Mouse (Mus musculus) hindbrain, embryonic 15.5 days (tissue): Measurements from ENCODE around the gene Ptk6. TPM values are rescaled to one million over a fixed set of nuclear protein-coding genes. Genes with fewer than 3 reads are reported as not detected.
A peak's percentile ranks its signal among the peaks of the same experiment; 100 is the strongest.

Experiments
- ATAC-seq: fragments of 200-750 bp; cut with Nextera tagmentation; 2 replicates; pipeline ENCODE4 v1.8.0; 2017; ENCODE audit warnings: low read depth, moderate number of reproducible peaks, moderate TSS enrichment; ENCODE audit not compliant: low FRiP score
- H3K27ac ChIP-seq: fragments of 300-500 bp; sonication (generic); replicated peaks from 2 replicates; pipeline ENCODE4 v1.5.1; 2015; ENCODE audit warnings: mild to moderate bottlenecking, inconsistent platforms
- H3K27me3 ChIP-seq: fragments of 300-500 bp; sonication (generic); 2 replicates; pipeline ENCODE4 v1.6.1; 2015; ENCODE audit warnings: control low read depth, inconsistent platforms
- H3K36me3 ChIP-seq: fragments of 300-500 bp; sonication (generic); 2 replicates; pipeline ENCODE4 v1.6.1; 2015; ENCODE audit warnings: control low read depth, inconsistent platforms
- H3K4me1 ChIP-seq: fragments of 300-500 bp; sonication (generic); replicated peaks from 2 replicates; pipeline ENCODE4 v1.6.1; 2015; ENCODE audit warnings: control low read depth, inconsistent platforms
- H3K4me2 ChIP-seq: fragments of 300-500 bp; sonication (generic); 2 replicates; pipeline ENCODE4 v1.6.1; 2015; ENCODE audit warnings: moderate library complexity, mild to moderate bottlenecking, inconsistent platforms
- H3K4me3 ChIP-seq: fragments of 300-500 bp; sonication (generic); 2 replicates; pipeline ENCODE4 v1.5.1; 2015; ENCODE audit warnings: mild to moderate bottlenecking, inconsistent platforms
- H3K9ac ChIP-seq: fragments of 300-500 bp; sonication (generic); 2 replicates; pipeline ENCODE4 v1.6.1; 2015; ENCODE audit warnings: inconsistent platforms
- H3K9me3 ChIP-seq: fragments of 300-500 bp; sonication (generic); 2 replicates; pipeline ENCODE4 v1.6.1; 2016; ENCODE audit warnings: control low read depth, inconsistent platforms
- WGBS: fragments of 180-500 bp; shearing (Covaris S2); methylation state at CpG from one replicate; pipeline ENCODE4 v1.1.7; 2015; 5-methylcytosine and 5-hydroxymethylcytosine counted together
- polyA plus RNA-seq: library from polyadenylated mRNA; unstranded; fragments of >200 nt; fragmentation: Nextera tagmentation; extraction: Ambion mirVana; gene quantifications from 2 replicates; pipeline ENCODE4 v1.2.1, GENCODE M21; 2015

Gene Ptk6
- not detected in 2 replicates for polyA plus RNA-seq

DNA sequence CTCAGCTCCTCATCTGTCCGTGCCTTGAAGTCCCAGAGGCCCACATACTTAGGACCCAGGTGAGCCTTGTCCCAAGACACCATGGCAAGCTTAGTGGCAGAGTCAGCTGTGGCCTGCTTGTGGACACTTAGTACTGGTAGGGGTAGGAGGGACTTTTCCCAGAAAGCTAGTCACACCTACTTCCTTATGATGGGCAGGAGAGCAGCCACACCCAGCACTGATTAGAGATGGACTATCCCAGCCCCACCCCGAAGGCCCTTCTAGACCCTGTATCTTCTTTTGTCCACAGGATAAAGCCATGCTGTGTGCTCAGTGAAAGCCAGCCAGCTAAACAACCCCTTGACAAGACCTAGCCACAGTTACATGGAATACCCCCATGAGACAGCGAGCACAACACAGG is at the start of gene Ptk6:
Gene Ptk6 (minus strand): TSS at position 368 of the 400 bp plus-strand sequence.
- Histone ChIP-seq H3K9me3 (no peaks in the 10 kb centered on the region), H3K4me3 (no peak within 1 kb of the TSS), H3K4me1 (no peaks in the 10 kb centered on the region), H3K36me3 (no peaks in the 10 kb centered on the region), H3K9ac (no peak within 1 kb of the TSS), H3K27ac (no peak within 1 kb of the TSS), H3K4me2 (no peak within 1 kb of the TSS), H3K27me3 (no peaks in the 10 kb centered on the region)
- 85% methylated on average over 3 of the region's 3 CpGs for WGBS
- no peak for ATAC-seq

DNA sequence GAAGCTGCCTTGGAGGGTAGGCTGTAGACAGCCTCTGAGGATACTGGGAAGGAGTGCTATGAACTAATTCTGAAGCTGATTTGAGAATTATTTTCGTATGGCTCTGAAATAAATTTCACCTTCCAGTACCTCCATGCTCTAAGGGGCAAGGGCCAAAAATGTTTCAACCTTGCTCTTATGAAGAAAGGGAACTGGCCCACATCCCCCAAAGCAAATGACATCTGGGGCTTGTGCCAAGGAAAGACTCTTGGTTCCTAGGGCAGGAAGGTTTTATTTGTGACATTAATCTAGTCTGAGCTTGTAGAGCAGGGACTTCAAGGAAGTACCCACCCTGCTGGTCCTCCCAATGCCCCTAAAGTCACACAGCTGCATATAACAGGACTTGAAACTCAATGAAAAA is 49.3 kb upstream of the Ptk6 start:
- no peak overlapping the region for H3K27ac ChIP-seq
- no peaks in the 10 kb centered on the region for H3K4me1 ChIP-seq
- H3K36me3 ChIP-seq = peaks cover 46% of the 10 kb centered on the region
- no peaks in the 10 kb centered on the region for H3K9me3 ChIP-seq
- H3K4me3 ChIP-seq = no peak overlapping the region
- ATAC-seq = no peak
- H3K9ac ChIP-seq = no peak overlapping the region
- H3K4me2 ChIP-seq = no peak overlapping the region
- WGBS = 91% methylated on average over 1 of the region's 1 CpGs
- no peaks in the 10 kb centered on the region for H3K27me3 ChIP-seq

GRCm38 (mm10) chr2:181249217-181249616 is 46.6 kb upstream of the Ptk6 start:
- ATAC-seq = no peak
- 88% methylated on average over 10 of the region's 10 CpGs for WGBS
- H3K4me1 ChIP-seq = no peaks in the 10 kb centered on the region
- no peak overlapping the region for H3K4me2 ChIP-seq
- H3K27ac ChIP-seq = no peak overlapping the region
- H3K9me3 ChIP-seq = no peaks in the 10 kb centered on the region
- no peaks in the 10 kb centered on the region for H3K27me3 ChIP-seq
- H3K36me3 ChIP-seq = peaks cover 25% of the 10 kb centered on the region
- H3K9ac ChIP-seq = no peak overlapping the region
- no peak overlapping the region for H3K4me3 ChIP-seq

GRCm38 (mm10) chr2:181245031-181245430 is 42.4 kb upstream of the Ptk6 start:
- Histone ChIP-seq H3K27ac (no peak overlapping the region), H3K4me3 (no peak overlapping the region), H3K9ac (no peak overlapping the region), H3K9me3 (no peaks in the 10 kb centered on the region), H3K4me2 (no peak overlapping the region), H3K27me3 (no peaks in the 10 kb centered on the region), H3K4me1 (no peaks in the 10 kb centered on the region), H3K36me3 (no peaks in the 10 kb centered on the region)
- no peak for ATAC-seq
- WGBS = 12% methylated on average over 2 of the region's 2 CpGs

DNA sequence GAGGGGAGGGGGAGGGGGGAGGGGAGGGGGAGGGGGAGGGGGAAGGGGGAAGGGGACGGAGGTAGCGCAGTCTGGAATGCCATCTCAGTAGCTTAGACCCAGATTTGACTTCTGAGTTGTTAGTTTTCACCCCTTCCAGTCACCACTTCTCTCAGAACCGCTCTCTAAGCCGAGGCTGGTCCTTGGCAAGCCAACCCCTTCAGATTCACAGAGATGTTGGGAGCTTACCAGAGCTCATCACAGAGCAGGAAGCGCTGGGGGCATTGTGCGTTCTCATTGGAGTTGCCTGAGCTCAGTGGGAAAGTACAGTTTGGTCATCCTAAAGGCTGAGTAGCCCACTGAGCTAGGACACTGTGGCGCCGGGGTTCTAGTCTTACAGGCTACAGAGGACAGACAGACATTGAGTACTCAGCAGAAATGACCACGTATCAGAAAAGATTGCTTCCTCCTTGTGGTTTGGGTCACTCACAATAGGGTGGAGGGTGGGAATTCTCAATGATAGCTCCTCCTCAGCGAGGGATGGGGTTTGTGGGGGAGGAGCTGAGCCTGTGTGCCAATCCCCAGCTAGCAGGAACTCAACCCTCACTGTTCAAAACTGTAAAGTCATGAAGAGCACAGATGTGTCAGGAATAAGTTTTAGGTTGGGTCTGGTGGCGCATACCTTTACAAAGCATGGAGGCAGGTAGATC is 41.3 kb upstream of the Ptk6 start:
- WGBS = 34% methylated on average over 9 of the region's 11 CpGs
- H3K9ac ChIP-seq = no peak overlapping the region
- no peaks in the 10 kb centered on the region for H3K27me3 ChIP-seq
- no peak for ATAC-seq
- no peaks in the 10 kb centered on the region for H3K9me3 ChIP-seq
- no peak overlapping the region for H3K4me2 ChIP-seq
- no peak overlapping the region for H3K27ac ChIP-seq
- H3K4me1 ChIP-seq = no peaks in the 10 kb centered on the region
- no peaks in the 10 kb centered on the region for H3K36me3 ChIP-seq
- H3K4me3 ChIP-seq = no peak overlapping the region

GRCm38 (mm10) chr2:181242314-181242665 is 39.7 kb upstream of the Ptk6 start:
- Histone ChIP-seq H3K4me1 (no peaks in the 10 kb centered on the region), H3K27me3 (no peaks in the 10 kb centered on the region), H3K36me3 (no peaks in the 10 kb centered on the region), H3K9ac (no peak overlapping the region), H3K4me2 (peak overlapping the region; percentile 46; the same call in 1 of the 2 replicates), H3K27ac (no peak overlapping the region), H3K4me3 (no peak overlapping the region), H3K9me3 (no peaks in the 10 kb centered on the region)
- no peak for ATAC-seq
- WGBS = 64% methylated on average over 3 of the region's 3 CpGs

- 21% methylated on average over 15 of the region's 16 CpGs for WGBS
- Histone ChIP-seq H3K9ac (no peak within 1 kb of the TSS), H3K4me3 (peak within 1 kb of the TSS; percentile 21)
These were observed 39.2 kb upstream of the Ptk6 start, which contains the start of gene Helz2 for GRCm38 (mm10) chr2:181241602-181242313. Helz2 (minus strand) TSS chr2:181242027.

GRCm38 (mm10) chr2:181240806-181241440 is 38.3 kb upstream of the Ptk6 start:
- Histone ChIP-seq H3K4me1 (no peaks in the 10 kb centered on the region), H3K9ac (no peak overlapping the region), H3K4me3 (no peak overlapping the region), H3K4me2 (no peak overlapping the region), H3K27ac (no peak overlapping the region), H3K9me3 (no peaks in the 10 kb centered on the region), H3K36me3 (no peaks in the 10 kb centered on the region), H3K27me3 (no peaks in the 10 kb centered on the region)
- ATAC-seq = no peak
- 92% methylated on average over 13 of the region's 13 CpGs for WGBS

More at GRCm38 (mm10) chr2:181241602-181242313, 39.2 kb upstream of the Ptk6 start, which contains the start of gene Helz2:
- H3K36me3 ChIP-seq = no peaks in the 10 kb centered on the region
- peak within 1 kb of the TSS; percentile 46 for H3K4me2 ChIP-seq
- H3K27ac ChIP-seq = no peak within 1 kb of the TSS
- H3K9me3 ChIP-seq = no peaks in the 10 kb centered on the region
- H3K4me1 ChIP-seq = no peaks in the 10 kb centered on the region
- no peaks in the 10 kb centered on the region for H3K27me3 ChIP-seq
- ATAC-seq = no peak

- ATAC-seq = no peak
- no peak overlapping the region for H3K4me3 ChIP-seq
- WGBS = 92% methylated on average over 9 of the region's 9 CpGs
- H3K4me2 ChIP-seq = no peak overlapping the region
- no peaks in the 10 kb centered on the region for H3K27me3 ChIP-seq
- H3K9me3 ChIP-seq = no peaks in the 10 kb centered on the region
- no peaks in the 10 kb centered on the region for H3K36me3 ChIP-seq
- H3K4me1 ChIP-seq = no peaks in the 10 kb centered on the region
- H3K9ac ChIP-seq = no peak overlapping the region
- no peak overlapping the region for H3K27ac ChIP-seq
These were observed 36.7 kb upstream of the Ptk6 start for GRCm38 (mm10) chr2:181239261-181239660.

GRCm38 (mm10) chr2:181238861-181239260 is 36.3 kb upstream of the Ptk6 start:
- H3K9me3 ChIP-seq = no peaks in the 10 kb centered on the region
- no peaks in the 10 kb centered on the region for H3K27me3 ChIP-seq
- no peak overlapping the region for H3K4me2 ChIP-seq
- no peak overlapping the region for H3K4me3 ChIP-seq
- no peak overlapping the region for H3K9ac ChIP-seq
- no peaks in the 10 kb centered on the region for H3K36me3 ChIP-seq
- no peak for ATAC-seq
- no peaks in the 10 kb centered on the region for H3K4me1 ChIP-seq
- no peak overlapping the region for H3K27ac ChIP-seq
- WGBS = 66% methylated on average over 2 of the region's 2 CpGs

- Histone ChIP-seq H3K27ac (no peak overlapping the region), H3K4me3 (no peak overlapping the region), H3K27me3 (no peaks in the 10 kb centered on the region), H3K4me1 (no peaks in the 10 kb centered on the region), H3K36me3 (no peaks in the 10 kb centered on the region), H3K9ac (no peak overlapping the region), H3K4me2 (no peak overlapping the region), H3K9me3 (no peaks in the 10 kb centered on the region)
- no peak for ATAC-seq
- WGBS = 64% methylated on average over 10 of the region's 10 CpGs
These were observed 35.6 kb upstream of the Ptk6 start for GRCm38 (mm10) chr2:181238091-181238610.
